In genomic region chr11:111212038-111212701, GRCm38 (mm10) we compare ENCODE assay signal across 9 mouse cellular contexts.
DNase-seq lines count a peak whose midpoint lies in the region; ATAC-seq and TF ChIP-seq lines count a peak whose summit lies in the region.
"Had no signal": no experiment of that assay in that cellular context is flagged by ENCODE, and none has a peak within 500 bp of the region (broad histone marks: within the 10 kb centered on the region; RNA-seq: fewer than 3 reads in every experiment).

No protein-coding gene starts in this region.

- H3K27ac ChIP-seq in gastrocnemius, adult 2 months, result peak overlapping the region; percentile 51

- no peak for TF ChIP-seq CTCF in gastrocnemius, adult 2 months (IDR thresholded peaks at IDR 0.05)

- ATAC-seq in frontal cortex, adult (ENCODE audit: low TSS enrichment), result no peak
- no peak for ATAC-seq in monocyte, adult 5-6 weeks (replicated peaks; ENCODE audit: insufficient number of reproducible peaks, low FRiP score, low TSS enrichment, poor library complexity, severe bottlenecking)

- peak; percentile 13 for DNase-seq in gastrocnemius, adult 2 months
- DNase-seq in gastrocnemius, postnatal 36 days, result no peak
- peak; percentile 19 for DNase-seq in right cerebral cortex, postnatal 4 days
- DNase-seq in right cerebral cortex, postnatal 25 days, result no peak
- peak; percentile 31 for DNase-seq in mesoderm, embryonic 11.5 days (ENCODE audit: low read depth, low spot score)
- DNase-seq in urinary bladder, postnatal 25 days (ENCODE audit: low spot score), result no peak
- DNase-seq: thymus, postnatal 36 days had no signal

- no peak overlapping the region for H3K4me3 ChIP-seq in gastrocnemius, adult 2 months

- intact Hi-C loops in gastrocnemius, adult 2 months (cut with DNase I), result no loop called here
- intact Hi-C loops in gastrocnemius, postnatal 36 days (cut with DNase I), result no loop called here

Comparison
In these comparisons a context has a peak if more than half of its experiments do, and no peak if none do; other contexts are left out.
1. DNase-seq: peak in gastrocnemius, adult 2 months (single experiment), right cerebral cortex, postnatal 4 days (single experiment) and mesoderm, embryonic 11.5 days (single experiment); none in gastrocnemius, postnatal 36 days (0 of 2), right cerebral cortex, postnatal 25 days (single experiment) and urinary bladder, postnatal 25 days (single experiment).